Mouse (Mus musculus): ENCODE results near the gene Cachd1.

DNA sequence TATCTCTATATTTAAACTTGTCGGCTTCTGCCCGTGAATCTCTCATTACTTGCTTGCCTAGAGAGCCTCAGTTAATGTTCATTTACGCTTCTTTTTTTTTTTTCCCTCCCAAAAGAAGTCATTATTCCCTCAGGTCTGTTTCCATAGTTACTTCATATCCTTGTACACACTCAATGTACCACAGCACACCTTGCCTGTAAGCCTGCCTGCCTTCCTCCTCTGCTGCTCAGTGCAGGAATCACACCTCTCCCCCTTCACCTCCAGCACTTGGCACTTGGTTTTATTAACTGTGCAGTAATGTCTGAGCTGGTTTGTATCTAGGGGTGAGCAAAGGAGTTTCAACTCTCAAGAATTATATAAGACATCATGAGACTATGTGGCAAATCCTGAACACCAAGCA is 121.5 kb downstream of the Cachd1 start:
- TF ChIP-seq MAX (IDR thresholded peaks at IDR 0.05; ENCODE audit: low read depth) = no peak
- TF ChIP-seq POLR2A (IDR thresholded peaks at IDR 0.05; ENCODE audit: insufficient read length, low read depth) = no peak
- no peak for TF ChIP-seq MYOG (IDR thresholded peaks at IDR 0.05; ENCODE audit: control insufficient read depth in 1 of 3, insufficient read depth in 1 of 3, insufficient read length in 2 of 3, low read depth in 2 of 3)
- no peak for TF ChIP-seq USF1 (IDR thresholded peaks at IDR 0.05; ENCODE audit: low read depth)
- no peak for TF ChIP-seq TCF12 (IDR thresholded peaks at IDR 0.05; ENCODE audit: insufficient read depth, poor library complexity, severe bottlenecking)
- no peak for TF ChIP-seq MYOD1 (IDR thresholded peaks at IDR 0.05; ENCODE audit: control insufficient read depth in 1 of 3, insufficient read length in 2 of 3, low read depth in 2 of 3)
- no peak for TF ChIP-seq E2F4 (IDR thresholded peaks at IDR 0.05; ENCODE audit: insufficient read depth)
- no peak for TF ChIP-seq CEBPB (IDR thresholded peaks at IDR 0.05; ENCODE audit: insufficient read depth, poor library complexity, severe bottlenecking)
- no peak for TF ChIP-seq POLR2AphosphoS2 (IDR thresholded peaks at IDR 0.05; ENCODE audit: insufficient read length, low read depth)
- TF ChIP-seq REST (IDR thresholded peaks at IDR 0.05; ENCODE audit: insufficient read depth, insufficient read length) = no peak
- TF ChIP-seq TCF3 (IDR thresholded peaks at IDR 0.05; ENCODE audit: insufficient read length, low read depth) = no peak
